Mouse (Mus musculus) adrenal gland, adult 8-10 months (tissue): ENCODE measurements around the gene Tmem253. TPM values are rescaled to one million over a fixed set of nuclear protein-coding genes. Genes with fewer than 3 reads are reported as not detected.
"Not testable (repeated sequence)": the region's sequence is repeated elsewhere in the genome, so short reads cannot be mapped to it uniquely, and the experiment has no call there.

Experiments
- DNase-seq: peaks from one replicate; pipeline ENCODE4 v3.0.0; 2022
- total RNA-seq, 4 experiments: library from RNA; stranded (reverse); gene quantifications; 2 replicates each; pipeline ENCODE4 v1.2.4; 2022

Tmem253 gene
- total RNA-seq, 4 experiments from 2014 or later: 1.1 to 2.2 (median 1.6) TPM

GRCm38 (mm10) chr14:52022244-52022708 lies 6.8 kb downstream of the Tmem253 start:
- DNase-seq: no peak

- peak; percentile 90 for DNase-seq
These were observed 7.4 kb downstream of the Tmem253 start for GRCm38 (mm10) chr14:52022709-52023459.

- DNase-seq: no peak
These were observed 8.7 kb downstream of the Tmem253 start for GRCm38 (mm10) chr14:52024133-52024532.

- DNase-seq: no peak
These were observed 10.9 kb downstream of the Tmem253 start for GRCm38 (mm10) chr14:52026342-52026741.

- no peak for DNase-seq
These were observed 20.5 kb downstream of the Tmem253 start for GRCm38 (mm10) chr14:52035926-52036325.

GRCm38 (mm10) chr14:52039332-52039731 lies 23.9 kb downstream of the Tmem253 start:
- DNase-seq: no peak

GRCm38 (mm10) chr14:52042359-52042758 lies 26.9 kb downstream of the Tmem253 start, which contains the start of gene Olfr221:
Olfr221 (minus strand) TSS chr14:52042459.
- DNase-seq: not testable (repeated sequence)

GRCm38 (mm10) chr14:52043446-52043845 lies 28.0 kb downstream of the Tmem253 start:
- no peak for DNase-seq

- DNase-seq: no peak
These were observed 29.6 kb downstream of the Tmem253 start for GRCm38 (mm10) chr14:52044901-52045678.

GRCm38 (mm10) chr14:52045966-52046565 lies 30.6 kb downstream of the Tmem253 start:
- DNase-seq: no peak

GRCm38 (mm10) chr14:52052720-52053119 lies 37.3 kb downstream of the Tmem253 start:
- DNase-seq: not testable (repeated sequence)

GRCm38 (mm10) chr14:52059982-52060381 lies 44.5 kb downstream of the Tmem253 start:
- DNase-seq: no peak

- DNase-seq: no peak
These were observed 45.3 kb downstream of the Tmem253 start for GRCm38 (mm10) chr14:52060800-52061199.

- DNase-seq: no peak
These were observed 46.3 kb downstream of the Tmem253 start for GRCm38 (mm10) chr14:52061798-52062197.

- DNase-seq: no peak
These were observed 50.7 kb downstream of the Tmem253 start for GRCm38 (mm10) chr14:52066135-52066534.

Other genes with a start within 250 kb of the Tmem253 start
- not detected for gene Ang4, start 242.1 kb upstream of the Tmem253 start, total RNA-seq
- gene AY358078, start 215.6 kb upstream of the Tmem253 start, total RNA-seq: not detected
- not detected for gene Ear6, start 162.0 kb upstream of the Tmem253 start, total RNA-seq
- gene Mettl17, start 130.8 kb upstream of the Tmem253 start, total RNA-seq: 10 to 100 TPM; 31.5 to 50.1 (median 45.6) TPM
- gene Slc39a2, start 122.8 kb upstream of the Tmem253 start, total RNA-seq: 1 to 10 TPM in 1 of 4 experiments, under 1 TPM in 3; 0.20 to 1.2 (median 0.66) TPM
- gene Ndrg2, start 101.5 kb upstream of the Tmem253 start, total RNA-seq: 100 to 1,000 TPM; 209 to 364 (median 285) TPM
- gene Tppp2, start 97.2 kb upstream of the Tmem253 start, total RNA-seq: not detected
- not detected for gene Rnase13, start 92.9 kb upstream of the Tmem253 start, total RNA-seq
- gene Arhgef40, start 30.9 kb upstream of the Tmem253 start, total RNA-seq: 10 to 100 TPM; 40.7 to 74.9 (median 57.2) TPM
- gene Zfp219, start 5.1 kb downstream of the Tmem253 start, total RNA-seq: 10 to 100 TPM; 52.7 to 86.6 (median 71.6) TPM
- not detected for gene Olfr221, start 26.8 kb downstream of the Tmem253 start, total RNA-seq
- 100 to 1,000 TPM; 181 to 335 (median 196) TPM for gene Hnrnpc, start 88.4 kb downstream of the Tmem253 start, total RNA-seq
- gene Rpgrip1, start 95.0 kb downstream of the Tmem253 start, total RNA-seq: 1 to 10 TPM in 2 of 4 experiments, under 1 TPM in 2; 0.44 to 2.3 (median 1.4) TPM
- 10 to 100 TPM; 56.0 to 73.9 (median 61.4) TPM for gene Supt16, start 181.8 kb downstream of the Tmem253 start, total RNA-seq
- gene Chd8, start 242.1 kb downstream of the Tmem253 start, total RNA-seq: 100 to 1,000 TPM in 2 of 4 experiments, 10 to 100 TPM in 2; 82.2 to 142 (median 108) TPM